Mouse (Mus musculus): Measurements from ENCODE around the gene Tmem176b.

Tmem176b gene

GRCm38 (mm10) chr6:48787867-48788266 is 53.4 kb downstream of the Tmem176b start:
- DNase-seq (ENCODE audit: low read depth) = no peak

GRCm38 (mm10) chr6:48785601-48786000 is 55.7 kb downstream of the Tmem176b start:
- DNase-seq (ENCODE audit: low read depth) = no peak

- no peak for DNase-seq (ENCODE audit: low read depth)
Measured at GRCm38 (mm10) chr6:48785189-48785588, 56.1 kb downstream of the Tmem176b start.

GRCm38 (mm10) chr6:48784406-48784805 is 56.9 kb downstream of the Tmem176b start:
- no peak for DNase-seq (ENCODE audit: low read depth)

All from induced T-regulatory cell, adult 2 months (primary cell).